ENCODE assay signal across 9 mouse cellular contexts in the genomic region with DNA sequence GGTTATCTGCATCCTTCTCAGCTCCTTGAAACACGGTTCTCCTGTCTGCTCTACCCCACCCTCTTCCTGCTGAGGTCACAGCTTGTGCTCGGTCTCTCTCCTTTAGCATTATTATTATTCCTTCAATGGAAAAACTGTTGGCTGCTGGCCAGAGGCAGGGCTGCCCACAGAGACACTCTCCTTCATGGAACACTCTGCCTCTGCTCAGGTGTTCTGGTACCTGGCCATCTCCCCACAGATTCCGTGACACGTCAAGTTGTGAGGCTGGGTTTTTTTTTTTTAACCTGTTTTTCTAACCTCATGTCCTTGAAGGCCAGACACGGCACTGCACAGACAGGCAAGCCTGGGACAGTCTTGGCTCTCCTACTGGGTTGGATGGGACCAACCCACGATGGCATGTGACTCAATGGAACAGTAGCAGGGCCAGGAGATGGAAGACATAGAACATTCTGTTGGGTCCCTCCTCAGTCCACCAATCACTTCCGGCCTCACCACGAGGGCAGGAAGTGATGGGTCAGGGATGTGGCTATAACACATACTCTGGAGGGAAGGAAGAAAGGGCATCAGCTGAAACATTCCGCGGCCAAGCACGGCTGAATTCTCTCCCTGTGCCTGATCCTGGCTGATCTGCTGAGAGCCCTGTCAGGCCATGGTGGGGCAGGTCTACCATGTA. TPM values are rescaled to one million over a fixed set of nuclear protein-coding genes. Genes with fewer than 3 reads are reported as not detected.
DNase-seq lines count a peak whose midpoint lies in the region; ATAC-seq lines count a peak whose summit lies in the region.
"Had no signal": no experiment of that assay in that cellular context is flagged by ENCODE, and none has a peak within 500 bp of the region (broad histone marks: within the 10 kb centered on the region; RNA-seq: fewer than 3 reads in every experiment).

No protein-coding gene starts in this region.

- no peaks in the 10 kb centered on the region for H3K9me3 ChIP-seq in limb, embryonic 13.5 days
- no peaks in the 10 kb centered on the region for H3K9me3 ChIP-seq in limb, embryonic 10.5 days (replicated peaks)
- no peaks in the 10 kb centered on the region for H3K9me3 ChIP-seq in heart, embryonic 15.5 days (replicated peaks)
- H3K9me3 ChIP-seq in limb, embryonic 15.5 days = no peaks in the 10 kb centered on the region
- H3K9me3 ChIP-seq in neural tube, embryonic 13.5 days = no peaks in the 10 kb centered on the region

- DNase-seq in limb, embryonic 10.5 days (ENCODE audit: low spot score) = no peak
- no peak for DNase-seq in ovary, postnatal 14 days (ENCODE audit: low spot score)
- no peak for DNase-seq in ovary, postnatal 10 days (ENCODE audit: low spot score)
- no peak for DNase-seq in thymus, postnatal 14 days

- H3K4me2 ChIP-seq in limb, embryonic 13.5 days (replicated peaks) = peak overlapping the region; percentile 23
- H3K4me2 ChIP-seq in heart, embryonic 15.5 days = peak overlapping the region; percentile 90
- 0 out of 2 replicates have a peak overlapping the region, but pooled peaks have one; percentile 7 for H3K4me2 ChIP-seq in limb, embryonic 15.5 days
- peak overlapping the region; percentile 83 for H3K4me2 ChIP-seq in neural tube, embryonic 13.5 days

- H3K27me3 ChIP-seq in limb, embryonic 13.5 days = peaks cover 11% of the 10 kb centered on the region; the same call in 1 of the 2 replicates
- peaks cover 22% of the 10 kb centered on the region for H3K27me3 ChIP-seq in limb, embryonic 10.5 days (ENCODE audit: low read depth, poor library complexity, severe bottlenecking)
- peaks cover 7% of the 10 kb centered on the region; the same call in 1 of the 2 replicates for H3K27me3 ChIP-seq in heart, embryonic 15.5 days
- no peaks in the 10 kb centered on the region for H3K27me3 ChIP-seq in limb, embryonic 15.5 days
- H3K27me3 ChIP-seq in neural tube, embryonic 13.5 days = peaks cover 8% of the 10 kb centered on the region

- 73% methylated on average over 11 of the region's 11 CpGs for WGBS in limb, embryonic 13.5 days
- 84% methylated on average over 11 of the region's 11 CpGs for WGBS in limb, embryonic 10.5 days
- whole genome bisulfite sequencing in heart, embryonic 15.5 days = 51% methylated on average over 11 of the region's 11 CpGs
- WGBS in limb, embryonic 15.5 days = 60% methylated on average over 11 of the region's 11 CpGs
- 62% methylated on average over 11 of the region's 11 CpGs for WGBS in neural tube, embryonic 13.5 days

- H3K9ac ChIP-seq in limb, embryonic 13.5 days = no peak overlapping the region
- peak overlapping the region; percentile 7; the same call in 1 of the 2 replicates for H3K9ac ChIP-seq in heart, embryonic 15.5 days
- no peak overlapping the region for H3K9ac ChIP-seq in limb, embryonic 15.5 days
- peak overlapping the region; percentile 91 for H3K9ac ChIP-seq in neural tube, embryonic 13.5 days

- H3K4me1 ChIP-seq in limb, embryonic 13.5 days = peaks cover 97% of the 10 kb centered on the region
- peaks cover 95% of the 10 kb centered on the region for H3K4me1 ChIP-seq in limb, embryonic 10.5 days
- H3K4me1 ChIP-seq in heart, embryonic 15.5 days (replicated peaks) = peaks cover 98% of the 10 kb centered on the region
- H3K4me1 ChIP-seq in limb, embryonic 15.5 days = peaks cover 99% of the 10 kb centered on the region
- peaks cover 100% of the 10 kb centered on the region for H3K4me1 ChIP-seq in neural tube, embryonic 13.5 days (replicated peaks)

- no peak overlapping the region for H3K27ac ChIP-seq in limb, embryonic 13.5 days
- no peak overlapping the region for H3K27ac ChIP-seq in limb, embryonic 10.5 days
- H3K27ac ChIP-seq in heart, embryonic 15.5 days = peak overlapping the region; percentile 86
- H3K27ac ChIP-seq in limb, embryonic 15.5 days = peak overlapping the region; percentile 51; the same call in 1 of the 2 replicates
- H3K27ac ChIP-seq in neural tube, embryonic 13.5 days (replicated peaks) = peak overlapping the region; percentile 94

- ATAC-seq in limb, embryonic 13.5 days (ENCODE audit: low FRiP score, low read depth) = no peak
- ATAC-seq in heart, embryonic 15.5 days (replicated peaks; ENCODE audit: insufficient number of reproducible peaks, insufficient read depth, low FRiP score, low read depth) = no peak
- no peak for ATAC-seq in limb, embryonic 15.5 days (ENCODE audit: insufficient number of reproducible peaks, low FRiP score, low TSS enrichment, low read depth)
- ATAC-seq in neural tube, embryonic 13.5 days (ENCODE audit: low read depth) = no peak

- H3K4me3 ChIP-seq in limb, embryonic 13.5 days = no peak overlapping the region
- no peak overlapping the region for H3K4me3 ChIP-seq in limb, embryonic 10.5 days
- H3K4me3 ChIP-seq in heart, embryonic 15.5 days = peak overlapping the region; percentile 16; the same call in 1 of the 2 replicates
- no peak overlapping the region for H3K4me3 ChIP-seq in limb, embryonic 15.5 days
- H3K4me3 ChIP-seq in neural tube, embryonic 13.5 days = no peak overlapping the region
- H3K4me3 ChIP-seq: myocyte had no signal

- peaks cover 3% of the 10 kb centered on the region; the same call in 1 of the 2 replicates for H3K36me3 ChIP-seq in limb, embryonic 13.5 days
- H3K36me3 ChIP-seq in limb, embryonic 10.5 days = peaks cover 4% of the 10 kb centered on the region; the same call in 1 of the 2 replicates
- H3K36me3 ChIP-seq in heart, embryonic 15.5 days = no peaks in the 10 kb centered on the region; the same call in 1 of the 2 replicates
- H3K36me3 ChIP-seq in limb, embryonic 15.5 days = peaks cover 3% of the 10 kb centered on the region
- H3K36me3 ChIP-seq in neural tube, embryonic 13.5 days = no peaks in the 10 kb centered on the region

RNA-seq across cellular contexts. Expression of gene Notch1, which starts 18.5 kb away (rescaled TPM):
- 13.7 and 15.5 TPM in 2 replicates for polyA plus RNA-seq in limb, embryonic 13.5 days (2015; fragmentation: Nextera tagmentation; extraction: Ambion mirVana)
- polyA plus RNA-seq in limb, embryonic 10.5 days (2016; fragmentation: Nextera tagmentation; extraction: Ambion mirVana) = 8.5 and 11.8 TPM in 2 replicates
- 10.8 and 24.2 TPM in 2 replicates for polyA plus RNA-seq in heart, embryonic 15.5 days (2015; fragmentation: Nextera tagmentation; extraction: Ambion mirVana)
- 23.1 and 24.3 TPM in 2 replicates for polyA plus RNA-seq in limb, embryonic 15.5 days (2015; fragmentation: Nextera tagmentation; extraction: Ambion mirVana)
- 19.3 and 20.5 TPM in 2 replicates for polyA plus RNA-seq in neural tube, embryonic 13.5 days (2015; fragmentation: Nextera tagmentation; extraction: Ambion mirVana)

RNA-seq across cellular contexts. Expression of gene Sec16a, which starts 53.0 kb away (rescaled TPM):
- 24.9 and 28.1 TPM in 2 replicates for polyA plus RNA-seq in limb, embryonic 13.5 days (2015; fragmentation: Nextera tagmentation; extraction: Ambion mirVana)
- polyA plus RNA-seq in limb, embryonic 10.5 days (2016; fragmentation: Nextera tagmentation; extraction: Ambion mirVana) = 29.4 and 37.1 TPM in 2 replicates
- 10.5 and 14.5 TPM in 2 replicates for polyA plus RNA-seq in heart, embryonic 15.5 days (2015; fragmentation: Nextera tagmentation; extraction: Ambion mirVana)
- polyA plus RNA-seq in limb, embryonic 15.5 days (2015; fragmentation: Nextera tagmentation; extraction: Ambion mirVana) = 26.2 and 30.5 TPM in 2 replicates
- 18.4 and 20.7 TPM in 2 replicates for polyA plus RNA-seq in neural tube, embryonic 13.5 days (2015; fragmentation: Nextera tagmentation; extraction: Ambion mirVana)

Comparison
In these comparisons a context has a peak if more than half of its experiments do, and no peak if none do; other contexts are left out.
1. H3K27ac ChIP-seq: peak in heart, embryonic 15.5 days (single experiment), limb, embryonic 15.5 days (single experiment) and neural tube, embryonic 13.5 days (single experiment); none in limb, embryonic 13.5 days (single experiment) and limb, embryonic 10.5 days (single experiment).
2. H3K4me2 ChIP-seq: peak in every context shown above with its lines; median percentile 90 in heart, embryonic 15.5 days; 83 in neural tube, embryonic 13.5 days; 23 in limb, embryonic 13.5 days; 7 in limb, embryonic 15.5 days.
3. H3K9ac ChIP-seq: peak in heart, embryonic 15.5 days (single experiment) and neural tube, embryonic 13.5 days (single experiment); none in limb, embryonic 13.5 days (single experiment) and limb, embryonic 15.5 days (single experiment).